8 mouse cellular contexts compared by ENCODE assay signal in genomic region chr17:70738168-70738854, GRCm38 (mm10).
DNase-seq lines count a peak whose midpoint lies in the region; ATAC-seq lines count a peak whose summit lies in the region.

No protein-coding gene starts in this region.

- H3K9ac ChIP-seq in forebrain, embryonic 15.5 days (replicated peaks) = no peak overlapping the region
- H3K9ac ChIP-seq in neural tube, embryonic 14.5 days (replicated peaks; ENCODE audit: low read depth, low read length) = peak overlapping the region; percentile 34

- intact Hi-C loops in heart, postnatal 36 days (cut with DNase I) = loop anchor here (2.0 to 5.0 kb wide), 2 partner anchors 110 to 229 kb away; no protein-coding TSS in a partner anchor

- WGBS in forebrain, embryonic 15.5 days = 2% methylated on average over 17 of the region's 17 CpGs
- WGBS in neural tube, embryonic 14.5 days = 3% methylated on average over 17 of the region's 17 CpGs

- peak overlapping the region; percentile 48 for H3K4me2 ChIP-seq in forebrain, embryonic 15.5 days (replicated peaks)
- H3K4me2 ChIP-seq in neural tube, embryonic 14.5 days (ENCODE audit: low read depth, low read length) = peak overlapping the region; percentile 47

- H3K4me1 ChIP-seq in forebrain, embryonic 15.5 days = peaks cover 15% of the 10 kb centered on the region
- peaks cover 6% of the 10 kb centered on the region; the same call in 1 of the 2 replicates for H3K4me1 ChIP-seq in neural tube, embryonic 14.5 days (ENCODE audit: control insufficient read depth, insufficient read depth, low read length)

- H3K27ac ChIP-seq in forebrain, embryonic 15.5 days (replicated peaks) = 0 out of 2 replicates have a peak overlapping the region, but pooled peaks have one; percentile 12
- H3K27ac ChIP-seq in neural tube, embryonic 14.5 days (ENCODE audit: low read depth, low read length) = 0 out of 2 replicates have a peak overlapping the region, but pooled peaks have one; percentile 28

- 0 out of 2 replicates have a peak, but pooled peaks have one; percentile 31 for ATAC-seq in cerebellum, adult (ENCODE audit: insufficient number of reproducible peaks, low FRiP score, low TSS enrichment)
- peak; percentile 86 for ATAC-seq in forebrain, embryonic 15.5 days (replicated peaks)
- ATAC-seq in neural tube, embryonic 14.5 days (ENCODE audit: low read depth) = peak; percentile 91

- H3K36me3 ChIP-seq in forebrain, embryonic 15.5 days = no peaks in the 10 kb centered on the region
- H3K36me3 ChIP-seq in neural tube, embryonic 14.5 days (ENCODE audit: control insufficient read depth, insufficient read depth, low read length) = no peaks in the 10 kb centered on the region

- H3K27me3 ChIP-seq in forebrain, embryonic 15.5 days = no peaks in the 10 kb centered on the region
- no peaks in the 10 kb centered on the region for H3K27me3 ChIP-seq in neural tube, embryonic 14.5 days (ENCODE audit: control insufficient read depth, insufficient read depth, low read length)

- DNase-seq in CD8-positive naive resting alpha-beta T cell, adult 2 months (ENCODE audit: low read depth in 2 of 2, low spot score in 2 of 2) = peak; percentile 10 to 28
- DNase-seq in heart, postnatal 36 days = peak; percentile 83 to 88
- DNase-seq in layer of hippocampus, adult 11-12 months (ENCODE audit: low spot score) = peak; percentile 76
- DNase-seq in lung, adult 18-20 months = peak; percentile 92 to 96
- DNase-seq in thymus, adult 18-20 months = peak; percentile 34 to 49

- H3K9me3 ChIP-seq in forebrain, embryonic 15.5 days = no peaks in the 10 kb centered on the region
- H3K9me3 ChIP-seq in neural tube, embryonic 14.5 days (ENCODE audit: control insufficient read depth, low read length) = no peaks in the 10 kb centered on the region

- peak overlapping the region; percentile 26 for H3K4me3 ChIP-seq in forebrain, embryonic 15.5 days
- peak overlapping the region; percentile 13; the same call in 1 of the 2 replicates for H3K4me3 ChIP-seq in neural tube, embryonic 14.5 days (ENCODE audit: low read depth, low read length)

Comparison
In these comparisons a context has a peak if more than half of its experiments do, and no peak if none do; other contexts are left out.
1. Peak in every context shown above with its lines: DNase-seq, ATAC-seq, H3K4me3 ChIP-seq and H3K27ac ChIP-seq.
2. DNase-seq: peak in every context shown above with its lines; median percentile 94 in lung, adult 18-20 months; 86 in heart, postnatal 36 days; 76 in layer of hippocampus, adult 11-12 months; 42 in thymus, adult 18-20 months; 19 in CD8-positive naive resting alpha-beta T cell, adult 2 months.
3. ATAC-seq: peak in every context shown above with its lines; median percentile 91 in neural tube, embryonic 14.5 days; 86 in forebrain, embryonic 15.5 days; 31 in cerebellum, adult.